30 mouse cellular contexts compared by ENCODE assay signal in the genomic region with DNA sequence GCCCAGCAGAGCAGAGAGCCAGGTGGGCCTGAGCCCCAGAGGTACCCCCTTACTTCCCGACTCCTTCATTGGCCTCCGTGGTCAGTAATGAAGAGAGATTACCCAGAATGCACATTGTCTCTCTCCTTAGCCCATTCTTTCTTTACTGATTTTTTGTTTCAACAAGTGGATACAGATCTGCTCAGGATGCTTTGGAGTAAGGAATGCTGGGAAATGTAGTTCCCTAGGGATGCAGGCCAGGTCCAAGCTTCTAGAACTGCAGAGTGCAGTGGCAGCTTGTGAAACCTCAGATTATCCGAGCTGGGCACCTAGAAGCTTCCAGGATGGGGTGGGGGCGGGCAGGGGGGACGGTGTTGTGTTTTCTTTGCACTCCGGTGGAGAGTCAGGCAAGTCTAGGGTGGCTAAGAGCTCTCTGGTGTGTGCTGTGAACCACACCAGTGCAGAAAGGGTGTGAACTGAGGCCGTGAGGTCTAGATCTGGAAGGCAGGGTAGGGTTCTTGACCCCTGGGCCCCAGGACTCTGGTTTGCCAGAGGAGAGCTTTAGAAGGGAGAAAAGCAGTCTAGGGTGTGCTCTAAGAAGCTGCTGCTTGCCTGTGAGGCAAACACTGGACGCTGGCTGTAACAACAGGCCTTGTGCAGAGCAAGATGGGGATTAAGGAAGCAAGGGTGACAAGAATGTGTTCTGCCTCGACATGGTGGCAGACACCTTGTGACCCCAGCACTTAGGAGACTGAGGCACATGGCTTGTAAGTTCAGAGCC. TPM values are rescaled to one million over a fixed set of nuclear protein-coding genes. Genes with fewer than 3 reads are reported as not detected.
"Had no signal": no experiment of that assay in that cellular context is flagged by ENCODE, and none has a peak within 500 bp of the region (broad histone marks: within the 10 kb centered on the region; RNA-seq: fewer than 3 reads in every experiment).

No protein-coding gene starts in this region.

- H3K9me3 ChIP-seq: heart, embryonic 13.5 days; heart, embryonic 15.5 days; hindbrain, embryonic 10.5 days; hindbrain, embryonic 12.5 days; intestine, embryonic 15.5 days; limb, embryonic 10.5 days; limb, embryonic 12.5 days had no signal

- H3K4me1 ChIP-seq: heart, embryonic 13.5 days; heart, embryonic 15.5 days; hindbrain, embryonic 12.5 days; limb, embryonic 12.5 days had no signal

- DNase-seq: gastrocnemius, adult 2 months; gastrocnemius, postnatal 10 days; gastrocnemius, postnatal 25 days; heart, adult 2 months; heart, postnatal 14 days; heart, postnatal 4 days; kidney, adult 18-20 months; kidney, adult 8-10 months; kidney, postnatal 10 days; kidney, postnatal 25 days; kidney, postnatal 4 days; liver had no signal

- H3K4me2 ChIP-seq: heart, embryonic 11.5 days; heart, embryonic 13.5 days; heart, embryonic 15.5 days; hindbrain, embryonic 12.5 days; hindbrain, embryonic 14.5 days; intestine, embryonic 15.5 days; limb, embryonic 12.5 days had no signal

- H3K27me3 ChIP-seq: heart, embryonic 13.5 days; heart, embryonic 15.5 days; hindbrain, embryonic 12.5 days; intestine, embryonic 15.5 days; limb, embryonic 12.5 days had no signal

- ATAC-seq: hindbrain, embryonic 16.5 days; inflammation-experienced regulatory T-cells, adult 6 months; intestine, embryonic 15.5 days; intestine, postnatal 0 days had no signal

- H3K27ac ChIP-seq: gastrocnemius, adult 2 months; heart, adult 2 months; heart, embryonic 13.5 days; heart, embryonic 15.5 days; hindbrain, embryonic 10.5 days; hindbrain, embryonic 12.5 days; hindbrain, embryonic 14.5 days; intestine, embryonic 15.5 days; layer of hippocampus, adult 2 months; left cerebral cortex, adult 2 months; limb, embryonic 10.5 days; limb, embryonic 12.5 days had no signal

- H3K9ac ChIP-seq: heart, embryonic 13.5 days; heart, embryonic 15.5 days; hindbrain, embryonic 12.5 days; hindbrain, embryonic 14.5 days; intestine, embryonic 15.5 days; limb, embryonic 12.5 days had no signal

- H3K4me3 ChIP-seq: gastrocnemius, adult 2 months; heart, adult 2 months; heart, embryonic 13.5 days; heart, embryonic 15.5 days; hindbrain, embryonic 10.5 days; hindbrain, embryonic 12.5 days; intestine, embryonic 15.5 days; layer of hippocampus, adult 2 months; left cerebral cortex, adult 2 months; limb, embryonic 10.5 days; limb, embryonic 12.5 days had no signal

RNA-seq across cellular contexts. Expression of a gene that starts 14.3 kb away (rescaled TPM):
- total RNA-seq: gastrocnemius, adult 2 months; granulocyte monocyte progenitor cell, adult 5-6 weeks; heart, postnatal 4 days had no signal

RNA-seq across cellular contexts. Expression of a gene that starts 19.7 kb away (rescaled TPM):
- total RNA-seq: granulocyte monocyte progenitor cell, adult 5-6 weeks had no signal

RNA-seq across cellular contexts. Expression of a gene that starts 45.7 kb away (rescaled TPM):
- total RNA-seq: granulocyte monocyte progenitor cell, adult 5-6 weeks; heart, postnatal 4 days; layer of hippocampus, adult 2 months; layer of hippocampus, postnatal 10 days; layer of hippocampus, postnatal 25 days had no signal
- polyA plus RNA-seq: heart, postnatal 0 days; inflammation-experienced regulatory T-cells, adult 6 months; intestine, embryonic 15.5 days; intestine, postnatal 0 days had no signal
